Mouse (Mus musculus) 3T3-L1 (cell line): ENCODE data around the gene Elovl6.

Source experiments
- DNase-seq: peaks from one replicate; pipeline ENCODE4 v3.0.0-alpha.2; 2015; ENCODE audit warnings: low read depth, low spot score

The Elovl6 gene

DNA sequence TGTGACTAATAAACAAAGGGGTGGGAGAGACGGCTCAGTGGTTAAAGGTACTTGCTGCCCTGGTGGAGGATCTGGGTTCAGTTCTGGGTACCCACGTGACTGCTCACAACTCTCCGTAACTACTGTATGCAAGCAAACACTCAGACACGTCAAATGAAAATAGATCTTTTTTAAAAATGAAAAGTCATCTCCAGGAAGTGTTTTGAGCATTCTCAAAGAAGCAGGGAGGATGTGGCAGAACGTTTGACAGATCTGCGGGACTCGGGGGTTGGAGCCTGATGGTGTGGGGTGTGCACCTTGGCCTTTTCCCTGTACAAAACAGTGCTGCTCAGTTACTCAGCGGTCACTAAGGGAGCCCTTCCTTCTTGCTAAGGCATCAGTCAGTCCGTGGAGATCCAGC lies 70.1 kb downstream of the Elovl6 start:
- no peak for DNase-seq

DNA sequence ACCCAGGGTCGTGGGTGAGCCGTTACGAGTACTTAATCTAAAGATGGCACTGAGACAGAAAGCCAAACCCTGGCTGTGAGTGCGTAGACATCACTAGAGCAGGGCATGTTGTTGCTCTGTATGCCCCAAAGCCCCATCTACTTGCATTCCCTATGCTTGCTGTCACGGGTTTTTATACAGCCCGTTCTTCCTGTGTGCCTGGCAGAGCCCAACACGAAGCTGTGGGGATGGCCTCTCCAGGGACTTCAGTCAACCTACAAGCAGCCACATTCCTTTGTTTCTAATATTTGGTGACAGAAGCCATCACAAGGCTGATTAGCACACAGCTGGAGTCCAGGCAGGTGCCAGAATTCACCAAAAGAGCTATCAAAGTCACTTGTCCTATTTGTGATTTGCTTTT lies 73.3 kb downstream of the Elovl6 start:
- DNase-seq: no peak

GRCm38 (mm10) chr3:129605934-129606333 lies 73.8 kb downstream of the Elovl6 start:
- no peak for DNase-seq

GRCm38 (mm10) chr3:129611626-129612025 lies 79.5 kb downstream of the Elovl6 start:
- no peak for DNase-seq

GRCm38 (mm10) chr3:129612311-129613097 lies 80.3 kb downstream of the Elovl6 start:
- no peak for DNase-seq

GRCm38 (mm10) chr3:129613756-129614155 lies 81.6 kb downstream of the Elovl6 start:
- DNase-seq: no peak

DNA sequence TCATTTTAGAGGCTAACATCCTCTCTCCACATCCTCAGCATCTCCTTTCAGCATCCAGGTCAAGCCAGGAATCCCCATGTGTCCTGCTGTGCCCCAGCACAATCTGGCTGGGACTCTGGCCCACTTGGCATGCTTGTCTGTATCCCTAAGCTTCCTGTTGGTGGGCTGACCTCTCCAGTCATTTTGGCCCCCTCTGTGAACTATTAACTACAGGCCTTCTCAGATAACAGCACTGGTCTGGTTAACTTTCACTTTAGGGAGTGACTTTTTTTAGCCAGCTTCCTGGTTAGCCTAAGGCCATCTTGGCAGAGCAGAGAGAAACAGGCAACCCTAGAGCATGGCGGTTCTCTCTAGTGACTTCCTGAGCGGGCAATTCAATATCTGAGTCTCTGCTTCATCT lies 82.1 kb downstream of the Elovl6 start:
- DNase-seq: peak; percentile 63

GRCm38 (mm10) chr3:129617450-129617849 lies 85.3 kb downstream of the Elovl6 start:
- DNase-seq: no peak

- DNase-seq: no peak
These were observed 87.1 kb downstream of the Elovl6 start for GRCm38 (mm10) chr3:129619194-129619775.

DNA sequence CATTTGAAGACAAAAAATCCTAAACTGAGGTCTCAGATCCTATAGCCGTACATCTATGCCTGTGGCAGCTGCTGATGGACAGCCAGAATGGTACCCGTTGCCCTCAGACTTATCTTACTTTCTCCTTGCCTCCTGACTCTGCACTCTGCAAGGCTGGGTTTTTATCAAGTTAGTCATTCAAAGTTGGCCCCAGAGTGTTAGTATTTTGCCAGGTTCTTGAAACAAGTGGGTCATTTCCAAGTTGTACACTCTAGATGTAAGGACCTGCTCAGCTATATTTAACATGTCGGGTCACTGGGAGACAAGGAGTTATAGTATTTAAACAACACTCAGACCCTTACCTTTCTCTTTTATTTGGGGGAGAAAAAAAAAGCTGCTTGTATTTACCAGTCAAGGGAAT lies 88.6 kb downstream of the Elovl6 start:
- DNase-seq: peak; percentile 53

- peak; percentile 13 for DNase-seq
These were observed 89.1 kb downstream of the Elovl6 start for GRCm38 (mm10) chr3:129621255-129621654.

DNA sequence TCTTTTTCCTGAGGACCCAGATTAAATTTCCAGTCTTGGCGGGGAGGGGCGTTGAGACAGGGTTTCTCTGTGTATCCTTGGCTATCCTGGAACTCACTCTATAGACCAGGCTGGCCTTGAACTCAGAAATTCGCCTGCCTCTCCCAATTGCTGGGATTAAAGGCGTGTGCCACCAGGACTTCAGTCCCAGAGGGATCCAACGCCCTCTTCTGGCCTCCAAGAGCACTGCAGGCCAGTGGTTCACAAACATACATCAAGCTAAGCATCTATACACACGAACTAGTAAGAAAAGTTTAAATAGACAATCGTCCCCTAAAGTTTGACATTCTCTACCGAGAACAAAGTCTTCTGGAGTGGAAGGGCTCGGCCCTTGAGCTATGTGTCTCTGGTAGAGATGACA lies 90.0 kb downstream of the Elovl6 start:
- no peak for DNase-seq

GRCm38 (mm10) chr3:129622705-129623104 lies 90.5 kb downstream of the Elovl6 start:
- no peak for DNase-seq

DNA sequence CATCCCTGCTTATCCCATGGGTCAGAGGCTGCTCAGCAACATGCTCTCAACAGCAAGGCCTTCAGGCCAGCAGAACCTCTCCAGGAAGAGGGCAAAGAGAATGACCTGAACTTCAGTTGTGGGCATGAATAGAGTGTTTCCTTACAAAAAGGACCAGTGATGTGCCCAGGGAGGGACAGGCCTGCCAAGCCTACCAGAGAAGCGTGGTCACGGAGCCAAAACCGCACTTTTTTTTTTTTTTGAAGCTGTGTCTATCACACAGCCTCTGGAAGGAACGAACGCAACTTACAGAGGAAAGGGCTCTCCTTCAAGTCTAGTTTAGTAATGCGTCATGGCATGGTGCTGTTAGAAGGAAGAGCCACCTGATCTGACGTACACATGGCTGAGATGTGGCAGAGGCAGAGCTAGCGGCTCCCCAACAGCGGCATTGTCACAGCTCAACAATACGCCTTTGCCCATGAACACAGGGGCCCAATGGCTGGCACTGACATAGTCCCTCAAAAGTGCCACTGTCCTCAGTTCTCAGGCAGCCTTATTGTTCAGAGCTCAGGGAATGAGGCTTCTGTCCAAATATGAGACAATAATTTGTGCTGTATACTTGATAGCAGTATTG lies 92.1 kb downstream of the Elovl6 start:
- DNase-seq: no peak

- no peak for DNase-seq
These were observed 95.1 kb downstream of the Elovl6 start for GRCm38 (mm10) chr3:129627281-129627680.

GRCm38 (mm10) chr3:129631018-129631417 lies 98.9 kb downstream of the Elovl6 start:
- peak; percentile 8 for DNase-seq

- DNase-seq: no peak
These were observed 99.7 kb downstream of the Elovl6 start for GRCm38 (mm10) chr3:129631857-129632256.

DNA sequence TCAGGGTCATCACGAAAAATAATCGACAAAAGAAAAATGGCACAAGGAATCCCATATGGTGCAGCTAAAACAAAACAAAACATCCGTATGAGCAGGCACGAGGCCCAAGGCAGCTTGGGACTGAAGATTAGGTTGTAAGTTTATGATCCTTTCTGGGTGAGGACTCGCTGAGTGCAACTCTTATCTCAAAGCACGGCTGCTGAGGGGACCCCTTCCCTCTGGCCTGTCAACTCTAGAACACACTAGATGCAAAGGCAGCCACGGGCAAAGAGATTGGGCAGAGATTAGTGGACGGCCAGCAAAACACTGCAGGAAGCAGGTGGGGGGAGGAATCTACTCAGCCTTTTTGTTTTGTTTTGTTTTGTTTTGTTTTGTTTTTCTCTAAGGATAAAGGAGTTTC lies 101.4 kb downstream of the Elovl6 start:
- no peak for DNase-seq

GRCm38 (mm10) chr3:129634260-129634901 lies 102.2 kb downstream of the Elovl6 start:
- DNase-seq: peak; percentile 40

GRCm38 (mm10) chr3:129637446-129637845 lies 105.3 kb downstream of the Elovl6 start:
- DNase-seq: no peak

DNA sequence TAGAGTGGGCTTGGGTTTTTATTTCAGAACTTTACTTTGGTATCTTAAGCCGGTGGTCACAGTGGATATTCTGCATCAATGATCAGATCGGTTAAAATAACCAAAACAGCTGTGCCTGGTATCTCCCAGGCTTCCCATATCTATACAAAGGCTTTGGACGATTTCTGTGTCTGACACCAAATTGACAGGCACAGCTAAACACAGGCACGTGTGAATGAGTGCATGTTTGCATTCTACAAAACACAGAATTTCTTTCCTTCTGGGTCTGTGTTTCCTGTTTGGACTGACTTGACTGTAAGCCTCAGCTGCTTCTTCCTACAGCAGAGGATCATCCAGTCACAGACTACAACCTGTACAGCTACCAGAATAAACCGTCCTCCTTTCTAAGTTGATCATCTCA lies 107.5 kb downstream of the Elovl6 start:
- no peak for DNase-seq

DNA sequence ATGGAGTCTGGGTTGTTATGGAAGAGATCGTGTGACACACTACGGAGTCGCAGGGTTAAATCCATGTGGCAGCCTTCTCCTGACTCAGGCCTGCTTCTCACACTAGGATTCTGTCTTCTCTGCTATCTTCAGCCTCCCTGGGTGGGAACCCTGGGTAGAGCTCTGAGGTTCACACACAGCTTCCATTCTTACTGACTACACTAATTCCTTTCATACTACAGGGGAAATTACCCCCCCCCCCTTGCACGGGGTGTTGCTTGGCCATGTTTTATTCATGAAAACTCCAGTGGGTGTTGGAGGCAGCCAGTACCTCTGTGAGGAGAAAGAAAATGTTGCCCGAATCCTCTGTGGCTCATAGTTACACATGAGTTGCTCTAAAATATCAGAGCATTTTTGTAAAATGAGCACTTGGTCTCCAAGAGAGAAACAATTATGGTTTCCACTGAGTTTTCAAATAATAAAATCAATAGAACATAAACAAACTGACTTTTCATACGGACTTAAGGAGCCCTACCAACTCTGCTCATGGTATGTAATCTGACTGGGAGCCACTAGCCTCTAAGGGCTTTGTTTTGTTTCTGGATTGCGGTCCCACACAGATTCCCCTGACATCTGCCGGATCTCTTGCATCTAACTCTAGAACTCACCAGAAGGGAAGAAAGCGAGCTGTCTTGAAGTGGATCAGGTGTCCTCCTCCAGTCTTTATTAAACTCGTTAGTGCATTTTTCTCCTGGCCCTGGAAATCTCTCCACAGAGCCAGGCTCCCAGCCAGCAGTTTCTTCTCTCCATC lies 108.3 kb downstream of the Elovl6 start:
- no peak for DNase-seq
